Mouse (Mus musculus) heart, postnatal 0 days (tissue): ENCODE data around the gene Podxl.

Experiments
- CTCF ChIP-seq: IDR thresholded peaks from 2 replicates; pipeline ENCODE4 v1.5.1; 2016; ENCODE audit warnings: antibody characterized with exemption, control low read depth, low read depth
- EP300 ChIP-seq: IDR thresholded peaks from 2 replicates; pipeline ENCODE4 v1.6.1; 2016; ENCODE audit warnings: antibody characterized with exemption, low read depth

- TF ChIP-seq EP300 (no peak), CTCF (no peak)
Observed at GRCm38 (mm10) chr6:31598349-31598911, 34.6 kb upstream of the Podxl start.
